Mouse (Mus musculus) cerebellum, adult 2 months (tissue): ENCODE results near the gene Abca1. TPM values are rescaled to one million over a fixed set of nuclear protein-coding genes. Genes with fewer than 3 reads are reported as not detected.

Source experiments
- DNase-seq, 2 experiments: peaks; one replicate each; pipeline ENCODE4 v3.0.0; 2021
- H3K27ac ChIP-seq: fragments of 200-500 bp; 2 replicates; pipeline ENCODE4 v1.5.1; 2012; ENCODE audit warnings: low read length, control low read depth, inconsistent platforms; ENCODE audit not compliant: insufficient read depth
- H3K27me3 ChIP-seq: fragments of 200-500 bp; 2 replicates; pipeline ENCODE4 v1.6.1; 2012; ENCODE audit warnings: inconsistent platforms, mild to moderate bottlenecking, low read length, moderate library complexity; ENCODE audit not compliant: control insufficient read depth, insufficient read depth
- H3K4me1 ChIP-seq: fragments of 200-500 bp; 2 replicates; pipeline ENCODE4 v1.6.1; 2011; ENCODE audit warnings: low read length; ENCODE audit not compliant: control insufficient read depth, insufficient read depth
- H3K4me3 ChIP-seq: fragments of 200-500 bp; replicated peaks from 2 replicates; pipeline ENCODE3; 2011; ENCODE audit warnings: mild to moderate bottlenecking, low read depth, low read length, control low read depth; ENCODE audit not compliant: insufficient read depth
- CTCF ChIP-seq: fragments of 200-500 bp; IDR thresholded peaks from 2 replicates; pipeline ENCODE4 v1.5.1; 2011; ENCODE audit warnings: low read depth, mild to moderate bottlenecking, control low read depth, low read length, moderate library complexity, borderline replicate concordance; ENCODE audit not compliant: insufficient read depth
- POLR2A ChIP-seq: fragments of 200-500 bp; IDR thresholded peaks from 2 replicates; pipeline ENCODE4 v1.6.1; 2011; ENCODE audit warnings: low read length, control low read depth, borderline replicate concordance; ENCODE audit not compliant: insufficient read depth
- WGBS: fragments of 180-500 bp; shearing (Covaris S2); methylation state at CpG from one replicate; pipeline ENCODE4 v1.1.7; 2018; 5-methylcytosine and 5-hydroxymethylcytosine counted together
- polyA plus RNA-seq: library from polyadenylated mRNA; depleted of rRNA; stranded (reverse); fragments of >200 nt; gene quantifications from 2 replicates; pipeline ENCODE4 v1.2.3, GENCODE M21; 2012; rRNA removed

Abca1 gene
- polyA plus RNA-seq, result 10.0 and 10.6 TPM in 2 replicates

DNA sequence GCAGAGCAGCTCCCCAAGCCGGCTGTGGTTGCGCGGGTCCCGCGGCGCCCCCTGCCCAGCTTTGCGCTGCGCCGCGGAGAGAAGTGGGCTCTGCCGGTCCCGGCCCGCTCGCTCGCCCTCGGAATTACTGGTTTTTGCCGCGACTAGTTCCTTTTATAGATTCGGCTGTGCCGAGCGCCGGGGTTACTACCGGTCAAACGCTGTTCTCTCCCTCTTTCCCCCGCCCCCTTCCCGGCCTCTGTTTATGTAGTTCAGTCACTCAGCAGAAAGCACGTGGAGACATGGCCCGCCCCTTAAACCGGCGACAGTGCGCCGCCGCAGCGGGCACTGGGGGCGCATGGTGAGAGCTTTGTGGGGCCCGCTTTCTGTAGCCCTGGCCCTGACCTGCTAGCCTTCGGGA lies at the start of gene Abca1:
Gene Abca1 (minus strand): TSS at position 129 of the 400 bp plus-strand sequence.
- peak; percentile 75 to 81 for DNase-seq
- TF ChIP-seq CTCF (no peak), POLR2A (0 out of 2 replicates have a peak, but pooled peaks have one; percentile 27)
- under 1% methylated on average over 37 of the region's 37 CpGs for WGBS
- no peaks in the 10 kb centered on the region for H3K4me1 ChIP-seq
- no peaks in the 10 kb centered on the region for H3K27me3 ChIP-seq
- H3K27ac ChIP-seq, result no peak within 1 kb of the TSS
- peak within 1 kb of the TSS; percentile 67 for H3K4me3 ChIP-seq

DNA sequence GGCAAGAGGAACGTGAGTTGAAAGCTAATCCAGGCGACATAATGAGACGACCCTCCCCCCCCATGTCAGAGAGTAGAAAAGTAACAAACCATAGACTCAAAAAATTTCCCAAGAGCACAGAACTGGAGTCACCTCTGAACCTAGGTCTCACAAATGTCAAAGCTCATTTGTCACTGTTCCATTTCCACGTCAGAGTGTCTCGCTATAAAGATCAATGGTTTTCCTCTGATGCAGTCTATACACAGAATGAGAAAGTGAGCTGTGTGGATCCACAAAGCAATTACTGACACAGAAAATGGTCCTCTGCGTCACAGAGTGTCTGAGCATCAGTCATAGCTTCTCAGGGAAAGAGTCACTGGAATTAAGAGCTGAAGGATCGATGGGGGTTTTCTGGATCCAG lies 44.8 kb upstream of the Abca1 start:
- TF ChIP-seq POLR2A (no peak), CTCF (no peak)
- no peak overlapping the region for H3K27ac ChIP-seq
- no peak overlapping the region for H3K4me3 ChIP-seq
- DNase-seq, result no peak
- H3K27me3 ChIP-seq, result no peaks in the 10 kb centered on the region
- no peaks in the 10 kb centered on the region for H3K4me1 ChIP-seq
- 90% methylated on average over 7 of the region's 7 CpGs for WGBS

DNA sequence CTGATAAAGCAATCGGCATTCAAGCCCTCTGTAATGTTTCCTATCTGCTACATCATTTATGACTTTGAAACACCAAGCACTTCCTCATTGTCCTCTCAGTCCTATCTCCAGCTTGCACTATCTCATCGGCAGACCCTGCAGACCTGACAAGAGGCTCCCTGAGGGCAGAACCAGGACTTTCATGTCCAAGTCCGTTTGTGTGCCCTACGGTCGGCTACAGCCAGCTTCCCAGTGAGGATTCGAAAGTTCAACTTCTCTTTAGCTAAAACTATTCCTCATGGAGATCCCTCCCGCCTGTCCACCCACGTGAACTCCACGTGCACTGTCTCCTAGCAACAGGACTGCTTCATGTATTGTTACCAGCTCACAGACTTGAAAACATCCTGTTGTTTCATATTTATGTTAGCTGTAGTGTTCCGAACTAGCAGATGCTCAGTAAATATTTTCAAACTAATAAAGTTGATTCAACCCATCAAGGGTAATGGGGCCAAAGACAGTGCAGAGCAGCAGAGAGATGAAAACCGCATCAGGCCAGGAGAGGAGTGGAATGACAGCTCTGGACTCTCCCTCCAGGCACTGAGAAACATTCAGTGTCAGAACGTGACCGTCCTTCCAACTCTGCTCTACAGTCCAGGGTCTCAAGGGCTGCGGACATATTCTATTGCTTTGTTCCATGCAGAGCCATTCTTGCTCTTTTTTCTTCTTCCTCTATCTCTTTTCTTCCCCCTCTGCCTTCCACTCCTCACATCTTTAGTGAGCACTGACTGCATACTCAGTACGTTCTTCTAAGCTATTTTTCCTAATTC lies 44.1 kb upstream of the Abca1 start:
- Histone ChIP-seq H3K27me3 (no peaks in the 10 kb centered on the region), H3K27ac (no peak overlapping the region), H3K4me3 (no peak overlapping the region), H3K4me1 (no peaks in the 10 kb centered on the region)
- TF ChIP-seq CTCF (no peak), POLR2A (no peak)
- DNase-seq, result no peak
- 63% methylated on average over 15 of the region's 15 CpGs for WGBS

DNA sequence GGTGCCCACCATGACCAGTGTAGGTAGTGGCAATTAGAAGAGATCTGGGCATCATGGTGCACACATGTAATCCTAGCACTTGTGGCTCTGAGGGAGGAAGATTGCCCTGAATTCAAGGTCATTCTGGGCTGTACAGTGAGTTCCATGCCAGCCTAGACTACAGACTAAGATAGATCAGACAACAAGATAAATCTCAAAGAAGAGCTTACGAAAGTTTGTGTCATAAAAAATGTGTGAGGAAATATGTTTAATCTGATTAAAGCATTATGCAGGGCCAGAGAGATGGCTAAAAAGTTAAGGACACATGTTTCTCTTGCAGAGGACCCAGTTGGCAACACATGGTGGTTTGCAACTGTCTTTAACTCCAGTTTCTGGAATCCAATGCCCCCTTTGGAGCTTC lies 40.6 kb upstream of the Abca1 start:
- no peaks in the 10 kb centered on the region; the same call in 1 of the 2 replicates for H3K4me1 ChIP-seq
- 100% methylated on average over 1 of the region's 1 CpGs for WGBS
- H3K27ac ChIP-seq, result no peak overlapping the region
- H3K27me3 ChIP-seq, result no peaks in the 10 kb centered on the region
- DNase-seq, result no peak
- TF ChIP-seq CTCF (no peak), POLR2A (no peak)
- no peak overlapping the region for H3K4me3 ChIP-seq

DNA sequence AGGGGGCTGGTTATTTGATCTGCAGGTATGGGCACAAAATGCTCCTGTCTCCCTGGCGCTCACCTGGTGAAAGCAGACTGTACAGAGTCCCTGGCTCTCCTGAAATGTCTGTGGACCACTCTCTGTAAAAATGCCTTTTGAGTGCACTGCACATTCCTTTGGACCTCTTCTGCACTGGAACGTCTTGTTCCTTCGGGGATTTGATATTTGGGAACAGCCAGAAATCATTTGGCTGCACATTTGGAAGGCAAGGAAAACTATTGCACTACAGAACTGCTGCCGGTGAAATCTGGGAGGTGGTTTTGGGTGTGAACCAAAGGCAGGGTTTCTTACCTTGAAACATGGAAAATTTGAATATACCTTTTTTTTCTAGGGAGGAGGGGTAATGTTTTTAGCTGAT lies 38.1 kb upstream of the Abca1 start:
- no peak for DNase-seq
- Histone ChIP-seq H3K4me3 (no peak overlapping the region), H3K27ac (no peak overlapping the region), H3K27me3 (no peaks in the 10 kb centered on the region), H3K4me1 (no peaks in the 10 kb centered on the region; the same call in 1 of the 2 replicates)
- TF ChIP-seq CTCF (no peak), POLR2A (no peak)
- WGBS, result 78% methylated on average over 4 of the region's 4 CpGs

DNA sequence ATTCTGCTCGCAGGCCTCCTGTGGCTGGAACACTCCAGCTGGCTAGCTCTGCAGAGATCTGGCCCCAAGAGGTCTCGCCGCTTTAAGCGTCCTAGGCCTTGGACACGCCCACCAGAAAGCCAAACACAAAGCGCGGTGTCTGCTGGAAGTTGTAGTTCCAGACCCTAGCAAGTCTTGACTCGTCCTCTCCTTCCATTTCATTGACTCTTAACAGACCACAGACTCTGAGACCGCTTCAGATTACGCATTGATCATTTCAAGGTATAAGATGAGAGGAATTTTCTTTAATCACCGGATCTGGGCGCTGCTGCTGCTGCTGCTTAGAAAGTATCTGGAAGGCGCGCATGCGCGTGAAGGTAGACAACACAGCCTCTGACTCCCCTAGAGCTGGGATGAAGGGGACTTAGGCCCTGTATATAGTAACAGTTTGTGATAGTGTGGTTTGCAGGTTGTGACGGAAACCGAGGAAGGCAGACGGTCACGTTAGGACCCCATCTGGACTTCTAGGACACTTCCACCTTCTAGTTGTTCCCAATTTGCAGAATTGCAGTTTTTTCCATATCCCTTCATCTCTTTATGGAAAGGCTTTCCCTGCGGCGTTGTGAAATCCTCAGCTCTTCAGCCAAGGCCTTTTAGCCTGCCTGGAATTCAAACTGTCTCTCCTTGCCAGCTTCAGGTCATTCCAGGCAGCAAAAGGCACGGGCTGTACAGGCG lies 36.5 kb upstream of the Abca1 start:
- Histone ChIP-seq H3K27ac (peak overlapping the region; percentile 62; the same call in 1 of the 2 replicates), H3K4me1 (no peaks in the 10 kb centered on the region; the same call in 1 of the 2 replicates), H3K4me3 (peak overlapping the region; percentile 68), H3K27me3 (no peaks in the 10 kb centered on the region)
- peak; percentile 90 to 92 for DNase-seq
- no peak for TF ChIP-seq CTCF
- no peak; the same call in 1 of the 2 replicates for TF ChIP-seq POLR2A
- 4% methylated on average over 24 of the region's 24 CpGs for WGBS

DNA sequence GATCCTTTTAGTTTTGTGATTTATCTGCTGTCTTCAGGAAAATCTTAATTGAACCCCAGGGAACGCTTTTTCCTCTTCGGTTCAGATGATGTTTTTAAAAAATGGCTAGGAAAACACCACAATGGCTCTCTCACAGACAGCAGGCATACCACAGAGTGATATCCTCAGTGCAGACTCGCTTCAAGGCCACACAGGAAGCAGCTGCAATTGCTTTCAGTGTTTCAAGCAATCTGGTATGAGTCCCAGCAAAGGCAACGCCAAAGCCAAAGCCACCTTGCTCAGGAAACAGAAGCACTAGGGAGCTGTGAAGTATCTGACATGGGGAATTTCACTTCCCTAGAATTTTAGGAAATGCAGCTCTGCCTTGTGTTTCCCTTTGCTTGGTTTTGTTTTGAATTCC lies 27.4 kb upstream of the Abca1 start:
- DNase-seq, result no peak
- TF ChIP-seq CTCF, result no peak
- no peak for TF ChIP-seq POLR2A
- H3K4me3 ChIP-seq, result no peak overlapping the region
- no peaks in the 10 kb centered on the region for H3K4me1 ChIP-seq
- no peak overlapping the region for H3K27ac ChIP-seq
- 51% methylated on average over 4 of the region's 4 CpGs for WGBS
- H3K27me3 ChIP-seq, result no peaks in the 10 kb centered on the region
